Mouse (Mus musculus) liver, adult 2 months (tissue): ENCODE data around the gene Atp2b1.

Experiments used
- CTCF ChIP-seq: fragments of 200-500 bp; IDR thresholded peaks from 2 replicates; pipeline ENCODE4 v1.5.1; 2011; ENCODE audit warnings: low read depth, low read length, control low read depth
- POLR2A ChIP-seq: fragments of 200-500 bp; IDR thresholded peaks from 2 replicates; pipeline ENCODE4 v1.6.1; 2011; ENCODE audit warnings: low read length, control low read depth; ENCODE audit not compliant: insufficient read depth; ENCODE audit errors: extremely low read depth

DNA sequence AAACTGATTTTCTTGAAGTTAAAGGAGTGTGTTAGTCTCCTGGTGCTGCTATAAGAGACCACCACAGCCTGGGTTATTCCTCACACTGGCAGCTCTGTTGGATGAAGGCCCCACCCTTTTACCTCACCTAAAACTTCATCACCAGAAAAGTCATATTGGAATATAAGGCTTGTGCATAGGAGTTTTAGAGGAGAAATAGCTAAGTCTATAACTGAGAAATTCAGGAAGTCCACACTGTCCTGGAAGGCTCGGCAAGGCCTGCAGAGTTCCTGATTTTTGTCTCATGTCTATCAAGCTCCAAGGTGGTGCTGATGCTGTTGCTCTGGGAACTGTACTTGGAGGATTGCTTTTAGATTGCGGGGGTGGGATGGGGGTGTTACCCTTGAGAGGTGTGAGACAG is 26.6 kb downstream of the Atp2b1 start:
- TF ChIP-seq CTCF (no peak), POLR2A (no peak)
